Mouse (Mus musculus) adrenal gland, adult 2 months (tissue): Measurements from ENCODE around the gene Cfap20. TPM values are rescaled to one million over a fixed set of nuclear protein-coding genes. Genes with fewer than 3 reads are reported as not detected.

Experiments used
- DNase-seq: peaks from one replicate; pipeline ENCODE4 v3.0.0; 2021
- polyA plus RNA-seq: library from polyadenylated mRNA; depleted of rRNA; stranded (reverse); fragments of >200 nt; gene quantifications from 2 replicates; pipeline ENCODE4 v1.2.3, GENCODE M21; 2012; rRNA removed
- total RNA-seq, 2 experiments: library from RNA; stranded (reverse); gene quantifications; 2 replicates each; pipeline ENCODE4 v1.2.3; 2021

The Cfap20 gene
- total and polyA plus RNA-seq, 3 experiments: 40.7 to 49.1 (median 42.4) TPM

- no peak for DNase-seq
Observed at GRCm38 (mm10) chr8:95373389-95374002, 61.2 kb downstream of the Cfap20 start.

Other genes with a start within 250 kb of the Cfap20 start
- 100 to 1,000 TPM; 134 to 144 TPM for gene Kifc3, start 232.1 kb downstream of the Cfap20 start, total RNA-seq
- 268 and 330 TPM in 2 replicates for gene Kifc3, start 232.1 kb downstream of the Cfap20 start, polyA plus RNA-seq
- gene Cngb1, start 128.3 kb downstream of the Cfap20 start, total RNA-seq: 1 to 10 TPM in 1 of 2 experiments, under 1 TPM in 1; 0.55 to 1.1 TPM
- 0.57 and 0.71 TPM in 2 replicates for gene Cngb1, start 128.3 kb downstream of the Cfap20 start, polyA plus RNA-seq
- under 1 TPM; 0.59 to 0.95 TPM for gene Tepp, start 124.3 kb downstream of the Cfap20 start, total RNA-seq
- 0.28 and 0.45 TPM in 2 replicates for gene Tepp, start 124.3 kb downstream of the Cfap20 start, polyA plus RNA-seq
- 10 to 100 TPM in 1 of 2 experiments, 1 to 10 TPM in 1; 9.6 to 10.5 TPM for gene Zfp319, start 102.9 kb downstream of the Cfap20 start, total RNA-seq
- gene Zfp319, start 102.9 kb downstream of the Cfap20 start, polyA plus RNA-seq: 12.3 and 13.0 TPM in 2 replicates
- gene Usb1, start 102.6 kb downstream of the Cfap20 start, total RNA-seq: 10 to 100 TPM; 13.1 to 16.7 TPM
- 19.6 and 23.8 TPM in 2 replicates for gene Usb1, start 102.6 kb downstream of the Cfap20 start, polyA plus RNA-seq
- 1 to 10 TPM; 5.5 to 7.7 TPM for gene Mmp15, start 82.6 kb downstream of the Cfap20 start, total RNA-seq
- 14.1 and 16.4 TPM in 2 replicates for gene Mmp15, start 82.6 kb downstream of the Cfap20 start, polyA plus RNA-seq
- gene Csnk2a2, start 55.2 kb upstream of the Cfap20 start, total RNA-seq: 10 to 100 TPM; 59.4 to 86.9 TPM
- gene Csnk2a2, start 55.2 kb upstream of the Cfap20 start, polyA plus RNA-seq: 10.0 and 13.9 TPM in 2 replicates
- 1 to 10 TPM in 1 of 2 experiments, under 1 TPM in 1; 0.81 to 1.7 TPM for gene Ccdc113, start 99.2 kb upstream of the Cfap20 start, total RNA-seq
- 0.10 TPM in 1 of 2 replicates, not detected in the other for gene Ccdc113, start 99.2 kb upstream of the Cfap20 start, polyA plus RNA-seq
- not detected for gene Prss54, start 141.5 kb upstream of the Cfap20 start, total RNA-seq
- not detected in 2 replicates for gene Prss54, start 141.5 kb upstream of the Cfap20 start, polyA plus RNA-seq
- 1 to 10 TPM; 2.0 to 2.8 TPM for gene Gins3, start 198.6 kb upstream of the Cfap20 start, total RNA-seq
- gene Gins3, start 198.6 kb upstream of the Cfap20 start, polyA plus RNA-seq: 1.2 and 1.7 TPM in 2 replicates
- 10 to 100 TPM; 18.5 to 30.1 TPM for gene Ndrg4, start 242.1 kb upstream of the Cfap20 start, total RNA-seq
- gene Ndrg4, start 242.1 kb upstream of the Cfap20 start, polyA plus RNA-seq: 81.1 and 101 TPM in 2 replicates